Mouse (Mus musculus): ENCODE data around the gene Slc27a3.

DNA sequence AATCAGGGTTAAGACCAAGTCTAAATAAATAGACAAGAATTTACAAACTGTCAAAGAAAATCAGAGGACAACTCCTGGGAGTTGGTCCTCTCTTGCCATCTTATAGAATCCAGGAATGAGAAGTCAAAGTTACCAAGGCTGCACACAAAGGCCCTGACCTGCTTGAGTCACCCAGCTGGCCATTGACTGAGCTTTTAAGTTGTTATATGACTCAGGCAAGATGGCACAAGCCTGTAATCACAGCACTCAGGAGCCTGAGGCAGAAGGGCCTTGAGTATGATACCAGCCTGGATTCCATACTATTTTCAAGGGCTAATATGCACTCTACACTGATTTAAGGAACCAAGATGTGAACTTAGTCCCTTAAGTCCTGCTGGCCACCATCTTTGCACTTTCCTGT lies 33.8 kb upstream of the Slc27a3 start:
- TF ChIP-seq CTCF (IDR thresholded peaks at IDR 0.05; ENCODE audit: low read depth) (no peak), EP300 (IDR thresholded peaks at IDR 0.05; ENCODE audit: low read depth) (no peak)
